Mouse (Mus musculus) naive thymus-derived CD4-positive, alpha-beta T cell, adult 5 months (primary cell): ENCODE data around the gene Mrgprb4. TPM values are rescaled to one million over a fixed set of nuclear protein-coding genes. Genes with fewer than 3 reads are reported as not detected.

Experiments used
- polyA plus RNA-seq: library from polyadenylated mRNA; unstranded; fragments of 100-300 nt; shearing (Covaris generic); gene quantifications from one replicate; pipeline ENCODE4 v1.2.1, GENCODE M21; 2017

Mrgprb4 gene
- polyA plus RNA-seq, result not detected

DNA sequence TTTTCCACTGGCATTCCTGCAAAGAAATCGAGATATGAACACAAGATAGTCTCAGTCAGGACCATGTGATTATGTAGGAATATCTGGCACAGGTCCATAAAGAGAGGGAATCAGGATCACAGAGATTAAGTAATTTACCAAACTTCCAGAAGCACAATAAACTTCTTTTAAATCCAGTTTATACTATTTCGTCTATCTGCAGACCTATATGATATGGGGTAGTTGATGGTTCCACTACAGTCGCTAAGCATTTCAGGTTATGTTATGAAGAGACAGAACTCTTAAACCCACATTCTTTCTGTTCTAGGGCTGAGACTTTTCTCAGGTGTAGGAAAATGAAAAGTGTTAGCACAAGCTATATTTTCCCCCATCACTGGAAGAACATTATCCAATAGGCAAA, at the start of gene Mrgprb4:
Gene Mrgprb4, minus strand, starts transcription at position 101 of the 400 bp plus-strand sequence.

DNA sequence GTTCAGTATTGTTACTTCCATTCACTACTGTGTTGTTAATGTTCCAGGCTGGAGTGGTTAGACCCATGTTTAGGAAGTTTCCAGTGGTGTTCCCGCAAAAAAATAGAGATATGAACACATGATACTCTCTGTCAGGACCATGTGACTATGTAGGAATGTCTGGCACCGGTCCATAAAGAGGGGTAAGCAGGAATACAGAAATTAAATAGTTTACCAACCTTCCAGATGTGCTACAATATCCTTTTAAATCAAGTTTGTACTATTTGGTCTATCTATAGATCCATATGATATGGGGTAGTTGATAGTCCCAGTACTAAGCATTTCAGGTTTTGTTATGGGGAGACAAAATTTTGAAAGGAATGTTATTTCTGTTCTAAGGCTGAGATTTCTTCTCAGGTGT, 30.2 kb downstream of the Mrgprb4 start, which contains the start of gene Mrgprb5:
Gene Mrgprb5, minus strand, starts transcription at position 101 of the 400 bp plus-strand sequence.

Other genes with a start within 250 kb of the Mrgprb4 start
- gene Mrgpra4, start 217.2 kb downstream of the Mrgprb4 start, polyA plus RNA-seq, result not detected
- gene Mrgprx1, start 171.7 kb downstream of the Mrgprb4 start, polyA plus RNA-seq, result not detected
- not detected for gene Mrgprb5, start 30.3 kb downstream of the Mrgprb4 start, polyA plus RNA-seq
- not detected for gene Mrgprb8, start 189.2 kb upstream of the Mrgprb4 start, polyA plus RNA-seq